Mouse (Mus musculus) spleen, postnatal 10 days (tissue): ENCODE results near the gene Foxj2.

Experiments used
- DNase-seq, 2 experiments: peaks; one replicate each; pipeline ENCODE4 v3.0.0; 2021 to 2022; ENCODE audit warnings: low spot score in 2 of 2

Foxj2 gene

DNA sequence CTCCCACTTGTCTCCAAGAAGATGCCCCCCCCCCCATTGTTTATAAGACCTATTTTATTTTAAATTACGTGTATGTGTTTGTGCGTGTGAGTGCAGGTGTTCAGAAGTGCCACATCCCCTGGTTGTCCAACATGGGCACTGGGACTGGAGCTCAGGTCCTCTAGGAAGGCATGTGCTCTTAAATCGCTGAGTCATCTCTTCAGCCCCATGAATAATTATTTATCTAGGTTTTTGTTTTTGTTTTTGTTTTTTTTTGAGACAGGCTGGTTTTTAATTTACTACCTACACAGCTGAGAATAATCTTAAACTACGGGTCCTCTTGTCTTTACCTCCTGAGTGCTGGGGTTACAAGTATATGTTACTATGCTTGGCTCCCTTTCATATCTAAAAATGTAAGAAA, 6.1 kb upstream of the Foxj2 start:
- no peak for DNase-seq

DNA sequence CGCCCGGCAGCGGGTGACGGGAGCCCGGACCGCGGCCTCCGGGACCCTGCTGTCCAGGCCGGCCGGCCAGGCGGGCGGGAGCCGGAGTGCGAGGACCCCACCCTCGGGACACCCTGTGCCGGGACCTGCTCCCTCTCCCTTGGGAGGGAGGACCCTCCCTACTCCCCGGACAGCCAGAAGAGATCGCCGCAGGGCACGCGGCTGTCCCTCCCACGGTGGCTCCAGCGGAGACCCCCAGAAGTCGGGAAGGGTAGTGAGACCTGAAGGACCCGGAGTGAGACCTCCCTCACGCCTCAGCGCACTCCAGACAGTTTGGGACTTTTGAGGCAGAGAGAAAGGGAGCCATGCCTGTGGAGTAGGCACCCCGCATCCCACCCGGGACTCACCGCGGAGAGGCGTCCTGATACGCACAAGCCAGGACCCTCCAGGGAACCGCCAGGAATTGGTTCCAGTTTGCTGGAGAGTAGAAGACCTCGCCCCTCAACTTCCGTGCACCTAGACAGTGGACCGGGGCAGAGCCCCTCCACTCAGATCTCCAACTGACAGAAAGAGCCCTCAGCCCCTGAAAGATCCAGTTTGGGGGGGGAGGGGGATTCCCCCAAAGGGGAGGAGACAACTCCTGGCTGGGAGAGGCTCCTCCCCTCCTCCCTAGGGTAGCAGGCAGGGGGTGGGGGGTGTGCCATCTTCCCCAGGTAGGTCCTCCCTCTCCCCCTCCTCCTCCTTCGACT, 521 bp downstream of the Foxj2 start:
- DNase-seq = peak; percentile 49 to 70

DNA sequence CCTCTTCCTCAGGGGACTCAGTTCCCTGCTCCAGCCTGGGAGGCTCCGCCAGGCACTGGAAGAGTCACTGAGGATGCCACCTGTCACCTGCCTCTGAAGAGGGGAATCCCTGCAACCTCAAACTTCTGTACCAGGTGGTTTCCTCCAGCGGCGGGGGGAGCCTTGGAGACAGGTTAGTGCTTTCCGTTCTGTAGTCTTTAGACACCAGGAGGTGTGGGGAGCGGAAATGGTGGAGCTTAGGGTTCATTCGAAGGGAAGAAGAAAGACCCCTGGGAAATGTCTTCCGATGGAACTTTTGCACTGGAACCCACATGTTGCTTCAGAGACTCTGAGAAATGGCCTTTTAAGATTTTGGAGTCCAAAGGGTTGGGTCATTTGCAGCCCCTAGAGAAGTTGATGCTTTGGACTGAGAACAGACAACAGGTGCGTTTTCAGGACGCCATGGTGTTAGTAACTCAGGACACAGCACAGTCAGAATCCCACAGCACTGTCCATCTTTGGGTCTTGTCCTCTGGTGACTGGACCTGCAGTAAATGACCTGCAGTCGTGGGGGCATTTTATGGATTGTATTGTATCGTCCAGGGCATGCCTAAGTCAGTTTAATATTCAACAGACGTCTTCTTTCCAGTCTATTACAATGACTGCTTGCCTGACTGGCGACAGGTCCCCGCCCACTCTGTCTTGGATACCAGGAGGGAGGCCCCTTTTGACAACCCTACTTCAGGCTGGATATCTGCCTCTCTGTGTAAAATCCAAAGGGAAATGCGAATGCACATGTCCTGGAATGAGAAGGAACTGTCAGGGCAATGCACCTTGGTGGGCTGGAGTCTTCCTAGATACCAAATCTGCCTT, 1.3 kb downstream of the Foxj2 start:
- DNase-seq = peak; percentile 33 to 59

DNA sequence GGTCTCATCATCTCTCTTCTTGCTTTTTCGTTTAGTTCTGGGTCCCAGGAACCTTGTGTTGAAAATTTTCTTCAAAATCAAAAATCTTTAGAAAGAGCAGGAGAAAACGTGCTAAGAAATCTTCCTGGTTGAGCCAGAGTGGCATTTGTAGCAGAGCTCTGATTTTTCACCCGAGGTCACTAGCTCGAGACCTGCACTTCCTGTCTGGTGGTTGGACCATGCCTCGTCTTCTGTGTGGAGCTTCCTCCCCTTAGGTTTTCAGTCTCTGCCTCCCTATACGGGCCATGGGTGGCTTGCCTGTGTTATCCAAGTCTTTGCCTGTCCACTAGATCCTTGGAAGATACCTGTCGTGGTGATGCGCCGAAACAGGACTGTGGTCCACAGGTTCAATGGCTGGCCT, 2.1 kb downstream of the Foxj2 start:
- DNase-seq = no peak

DNA sequence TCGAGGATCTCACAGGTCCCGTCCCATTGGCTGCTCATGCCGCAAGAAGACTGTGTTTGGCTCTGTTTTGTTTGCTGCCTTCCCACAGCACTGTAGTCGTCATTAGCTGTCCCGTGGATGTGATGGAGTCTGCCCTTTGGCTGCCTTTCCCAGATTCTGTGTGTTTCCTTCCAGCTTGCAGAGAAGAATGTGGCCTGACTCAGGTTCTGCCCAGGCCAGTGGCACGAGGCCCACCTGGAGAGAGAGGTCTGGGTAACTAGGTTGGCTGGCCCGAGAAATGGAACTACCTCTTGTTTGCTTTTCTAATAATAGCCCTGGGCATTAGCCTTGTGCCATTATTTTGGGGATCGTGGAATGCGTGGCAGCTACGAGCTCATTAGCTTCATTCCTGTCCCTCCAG, 4.4 kb downstream of the Foxj2 start:
- DNase-seq = no peak

DNA sequence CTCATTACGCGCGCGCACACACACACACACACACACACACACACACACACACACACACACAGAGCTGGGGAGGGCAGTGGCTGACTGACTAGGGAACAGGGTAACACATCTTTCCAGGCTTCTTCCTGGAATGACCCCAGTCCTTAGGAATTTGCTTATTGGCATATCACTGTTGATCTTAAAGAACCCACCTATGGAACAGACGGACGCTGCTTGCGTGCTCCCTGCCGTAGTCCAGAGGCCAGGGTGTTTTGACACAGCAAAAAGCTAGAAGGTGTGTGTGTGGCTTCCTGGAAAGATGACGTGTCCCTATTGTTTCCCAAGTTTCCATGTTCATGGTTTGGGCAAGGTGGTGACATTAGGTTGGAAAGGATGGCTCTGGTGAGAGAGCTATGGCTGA, 5.5 kb downstream of the Foxj2 start:
- DNase-seq = no peak

DNA sequence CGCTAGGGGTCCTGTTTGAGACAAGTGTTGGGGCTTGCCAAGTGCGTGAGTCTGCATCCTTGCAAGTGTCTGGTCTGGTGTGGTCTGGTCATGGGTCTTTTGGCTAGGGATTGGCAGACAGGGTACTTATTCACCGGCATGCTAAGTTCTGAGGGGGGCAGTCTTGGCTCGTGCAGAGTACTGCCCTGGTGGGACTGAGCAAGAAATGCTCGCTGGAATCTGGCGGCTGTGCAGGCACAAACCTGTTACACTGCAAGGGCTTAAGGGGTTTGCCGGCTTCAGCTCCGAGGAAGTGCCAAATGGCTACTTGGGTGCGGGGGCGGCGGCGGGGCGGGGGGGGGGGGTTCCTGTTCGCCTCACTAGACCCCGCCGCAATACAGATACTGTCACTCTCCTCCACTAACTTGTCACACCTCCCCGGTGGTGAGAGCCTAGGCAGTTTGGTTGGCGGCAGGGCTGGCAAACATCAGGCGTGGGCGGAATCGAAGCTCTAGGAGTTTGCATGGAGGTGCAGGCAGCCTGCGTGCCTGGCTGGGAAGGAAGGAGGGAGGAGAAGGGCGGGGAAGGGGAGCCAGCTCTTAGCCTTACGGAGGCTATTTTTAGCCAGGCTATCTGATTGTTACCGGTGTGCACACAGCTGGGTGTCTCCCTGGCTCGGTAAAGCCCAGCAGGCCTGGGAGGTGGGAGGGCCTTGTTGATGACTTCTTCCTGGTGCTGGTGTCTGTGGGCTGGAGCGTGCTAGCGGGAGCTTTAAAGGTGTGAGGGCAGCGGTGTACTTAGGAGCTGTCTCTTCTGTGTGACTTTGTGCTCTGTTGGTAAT, 6.4 kb downstream of the Foxj2 start:
- peak; percentile 42 to 63 for DNase-seq

DNA sequence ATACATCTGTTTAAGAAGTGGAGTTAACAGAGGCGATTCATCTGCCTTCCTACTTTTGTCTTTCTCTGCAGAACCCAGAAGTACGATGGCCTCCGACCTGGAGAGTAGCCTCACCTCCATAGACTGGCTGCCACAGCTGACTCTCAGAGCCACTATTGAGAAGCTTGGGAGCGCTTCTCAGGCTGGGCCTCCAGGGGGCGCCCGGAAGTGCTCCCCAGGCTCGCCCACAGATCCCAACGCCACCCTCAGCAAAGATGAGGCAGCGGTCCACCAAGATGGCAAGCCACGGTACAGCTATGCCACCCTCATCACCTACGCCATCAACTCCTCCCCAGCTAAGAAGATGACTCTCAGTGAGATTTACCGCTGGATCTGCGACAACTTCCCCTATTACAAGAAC, 8.4 kb downstream of the Foxj2 start:
- peak; percentile 39 to 68 for DNase-seq

DNA sequence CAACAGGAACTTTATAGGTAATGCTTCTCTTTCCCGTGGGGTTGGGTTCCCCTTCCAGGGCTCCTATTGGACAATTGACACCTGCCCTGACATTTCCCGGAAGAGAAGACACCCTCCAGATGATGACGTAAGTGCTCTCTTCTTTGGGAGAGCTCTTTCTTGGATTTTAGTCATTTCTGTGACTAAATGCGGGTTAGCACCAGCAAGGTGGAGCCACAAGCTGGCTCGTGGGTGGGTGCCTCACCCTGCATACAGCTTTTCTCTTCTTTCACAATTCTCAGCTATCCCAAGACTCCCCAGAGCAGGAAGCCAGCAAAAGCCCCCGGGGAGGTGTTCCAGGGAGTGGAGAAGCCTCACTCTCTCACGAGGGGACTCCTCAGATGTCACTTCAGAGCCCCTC, 13.2 kb downstream of the Foxj2 start:
- DNase-seq = no peak

DNA sequence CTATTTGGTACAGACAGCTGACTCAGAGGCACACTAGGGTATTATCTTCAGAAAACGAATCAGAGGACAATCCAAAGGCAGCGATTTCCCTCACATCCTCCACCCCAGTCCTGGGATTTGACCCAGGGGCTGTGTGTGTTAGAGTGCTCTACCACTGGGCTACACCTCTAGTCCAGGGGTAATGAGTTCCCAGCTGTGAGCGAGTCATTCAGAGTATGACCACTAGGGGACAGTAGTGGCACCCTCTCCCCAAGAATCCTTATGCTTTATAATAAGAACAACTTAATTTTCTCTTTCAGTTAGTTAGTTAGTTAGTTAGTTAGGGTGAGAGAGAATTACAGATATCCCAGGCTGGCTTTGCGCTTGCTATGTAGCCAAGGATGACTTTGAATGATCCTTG, 14.7 kb downstream of the Foxj2 start:
- peak; percentile 31 to 72 for DNase-seq

DNA sequence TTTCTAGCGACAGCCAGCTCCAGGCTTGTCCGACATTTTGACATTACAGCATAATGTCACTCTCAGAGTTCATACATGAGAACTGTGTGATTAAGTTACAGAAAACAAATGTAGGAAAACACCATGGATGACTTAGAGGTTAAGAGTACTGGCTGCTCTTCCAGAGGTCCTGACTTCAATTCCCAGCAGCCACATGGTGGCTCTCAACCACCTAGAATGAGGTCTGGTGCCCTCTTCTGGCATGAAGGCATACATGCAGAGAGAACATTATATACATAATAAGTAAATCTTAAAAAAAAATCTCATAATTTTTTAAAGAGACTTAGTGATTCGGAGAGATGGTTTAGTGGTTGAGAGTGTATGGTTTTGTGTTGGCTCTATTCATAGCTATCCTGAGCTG, 17.3 kb downstream of the Foxj2 start:
- DNase-seq = no peak

DNA sequence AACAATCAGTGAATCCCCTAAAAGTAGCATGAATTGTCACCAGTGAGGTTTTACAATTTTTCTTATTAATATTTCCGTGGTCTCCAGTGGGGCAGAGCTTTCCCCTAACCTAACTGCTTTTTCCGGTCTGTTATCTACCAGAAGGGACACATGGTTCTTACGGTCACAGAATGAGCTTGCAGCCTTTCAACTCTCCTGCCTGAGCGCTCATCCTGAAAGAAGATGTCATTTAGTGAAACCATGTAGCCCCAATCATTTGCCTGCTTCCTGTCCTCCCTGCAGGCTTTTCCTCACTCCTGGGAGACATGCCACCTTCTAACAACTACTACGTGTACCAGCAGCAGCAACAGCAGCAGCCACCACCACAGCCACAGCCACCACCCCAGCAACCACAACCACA, 17.8 kb downstream of the Foxj2 start:
- DNase-seq = no peak

DNA sequence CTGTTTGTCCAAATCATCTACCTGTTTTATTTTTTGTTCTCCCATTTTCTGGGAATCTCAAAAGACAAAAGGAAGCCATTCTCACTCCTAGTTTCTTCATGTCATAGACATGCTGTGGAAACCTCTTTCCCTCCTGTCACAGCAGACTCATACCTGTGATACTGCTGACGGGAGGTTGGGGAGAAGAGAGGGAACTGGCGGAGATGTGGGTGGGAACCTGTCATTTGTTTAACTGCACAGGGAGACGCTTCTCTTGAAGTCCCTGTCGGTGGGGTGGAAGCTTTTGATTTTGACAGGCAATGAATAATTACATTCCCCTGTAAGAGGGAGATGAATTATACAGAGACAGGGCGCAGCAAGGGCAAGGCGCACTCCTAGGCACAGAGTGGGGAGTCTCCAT, 24.0 kb downstream of the Foxj2 start:
- no peak for DNase-seq

DNA sequence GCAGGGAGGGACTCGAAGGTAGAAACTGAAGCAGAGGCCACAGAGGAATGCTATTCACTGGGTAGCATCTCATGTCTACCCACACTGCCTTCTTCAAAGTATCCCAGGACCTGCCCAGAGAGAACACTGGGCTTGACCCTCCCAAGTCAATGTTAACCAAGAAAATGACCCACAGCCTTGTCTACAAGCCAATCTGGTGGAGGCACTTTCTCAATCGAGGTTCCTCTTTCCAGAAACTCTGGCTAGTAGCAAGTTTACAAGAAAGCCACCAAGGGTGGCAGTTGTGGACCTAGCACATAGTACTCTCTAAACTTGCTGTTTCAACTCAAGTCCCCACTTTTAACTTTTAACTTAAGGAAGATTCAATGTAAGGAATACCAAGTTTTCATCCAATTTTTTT, 33.0 kb downstream of the Foxj2 start:
- no peak for DNase-seq

DNA sequence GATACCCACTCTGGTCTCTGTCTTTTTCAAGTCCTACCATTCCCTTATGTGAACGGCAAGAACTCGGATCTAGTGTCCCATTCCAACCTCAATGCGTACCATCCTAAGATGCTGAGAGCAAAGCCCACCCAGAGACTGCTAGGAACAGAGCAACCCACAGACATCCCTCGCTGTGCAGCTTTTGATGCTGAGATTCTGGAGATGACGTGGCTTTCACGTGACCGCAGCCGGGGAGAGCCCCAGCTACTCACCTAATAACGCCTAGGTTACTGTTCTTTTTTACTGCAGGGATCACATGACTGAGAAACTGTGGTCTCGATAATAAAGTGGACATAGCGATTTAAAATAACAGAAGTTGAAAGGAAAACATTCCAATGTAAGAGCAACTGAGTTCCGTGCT, 34.8 kb downstream of the Foxj2 start:
- DNase-seq = no peak

DNA sequence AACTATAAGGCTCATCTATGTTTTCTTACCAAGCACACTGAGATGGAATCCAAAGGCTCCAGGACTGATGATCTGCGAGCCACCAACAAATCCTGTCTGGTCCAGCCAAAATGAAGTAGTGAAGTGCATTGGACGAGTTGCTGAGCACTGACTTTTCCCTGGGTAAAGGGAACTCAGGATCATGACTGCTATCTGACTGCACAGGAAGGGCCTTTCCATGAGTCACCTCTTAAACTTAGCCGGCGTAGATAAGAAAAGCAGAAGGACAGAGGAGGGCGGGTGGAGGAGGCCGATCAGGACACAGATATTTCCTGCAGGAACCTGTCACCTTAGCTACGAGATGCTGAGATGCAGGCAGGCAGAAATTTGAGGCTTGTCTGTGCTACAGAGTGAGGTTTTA, 36.2 kb downstream of the Foxj2 start, which contains the start of gene C3ar1:
TSS of gene C3ar1 (minus strand) at position 207 of the 400 bp plus-strand sequence.
- no peak for DNase-seq

DNA sequence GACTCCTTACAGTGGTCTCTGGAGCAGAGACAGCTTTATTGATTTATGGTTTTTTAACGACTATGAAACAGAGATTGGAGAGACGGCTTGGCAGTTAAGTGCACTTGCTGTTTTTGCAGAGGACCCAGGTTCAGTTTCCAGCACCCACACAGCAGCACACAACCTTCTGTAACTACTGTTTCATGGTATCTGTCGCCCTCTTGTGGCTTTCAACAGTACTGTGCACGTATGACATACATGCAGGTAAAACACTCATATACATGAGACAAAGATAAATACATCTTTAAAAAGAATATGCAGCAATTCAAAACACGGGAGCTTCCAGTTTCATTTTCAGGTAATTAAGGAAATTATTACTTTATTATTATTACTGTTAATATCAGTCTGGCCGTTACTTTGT, 42.7 kb downstream of the Foxj2 start:
- no peak for DNase-seq

DNA sequence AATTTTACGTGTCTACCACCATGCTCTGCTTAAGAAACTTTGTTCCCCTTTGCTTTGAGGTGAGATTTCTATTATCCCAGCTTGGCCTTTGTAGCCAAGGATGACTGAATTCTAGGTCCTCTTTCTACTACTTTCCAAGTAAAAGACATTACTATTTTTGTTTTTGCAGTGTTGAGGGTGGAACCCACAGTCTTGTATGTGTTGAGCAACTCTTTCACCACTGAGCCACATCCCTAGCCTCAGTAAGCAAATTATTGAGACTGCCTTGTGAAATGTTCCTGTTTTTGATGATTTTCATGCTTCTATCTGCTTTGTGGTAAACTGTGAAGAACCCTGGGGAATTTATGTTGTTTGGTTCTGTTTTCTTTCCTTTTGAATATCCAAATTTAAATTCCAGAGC, 43.2 kb downstream of the Foxj2 start:
- no peak for DNase-seq

DNA sequence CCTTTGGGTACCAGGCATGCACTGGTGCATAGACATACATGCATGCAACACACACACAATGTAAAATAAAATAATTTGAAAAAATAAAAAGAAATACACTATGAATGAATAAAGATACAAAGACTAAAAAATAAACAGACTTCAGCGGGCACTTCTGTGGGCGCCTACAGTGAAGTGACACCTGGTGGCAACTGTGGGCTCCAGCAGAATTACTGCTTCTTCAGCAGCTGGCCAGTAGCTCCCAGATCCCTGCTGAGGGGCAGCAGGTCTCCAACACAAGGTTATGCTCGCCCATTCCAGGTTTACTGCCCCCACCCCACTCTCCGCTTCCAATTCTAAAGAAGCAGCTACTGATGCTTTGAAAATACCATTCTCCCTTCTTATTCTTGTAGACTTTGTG, 48.2 kb downstream of the Foxj2 start:
- peak in 1 of 2 experiments; percentile 37 for DNase-seq

DNA sequence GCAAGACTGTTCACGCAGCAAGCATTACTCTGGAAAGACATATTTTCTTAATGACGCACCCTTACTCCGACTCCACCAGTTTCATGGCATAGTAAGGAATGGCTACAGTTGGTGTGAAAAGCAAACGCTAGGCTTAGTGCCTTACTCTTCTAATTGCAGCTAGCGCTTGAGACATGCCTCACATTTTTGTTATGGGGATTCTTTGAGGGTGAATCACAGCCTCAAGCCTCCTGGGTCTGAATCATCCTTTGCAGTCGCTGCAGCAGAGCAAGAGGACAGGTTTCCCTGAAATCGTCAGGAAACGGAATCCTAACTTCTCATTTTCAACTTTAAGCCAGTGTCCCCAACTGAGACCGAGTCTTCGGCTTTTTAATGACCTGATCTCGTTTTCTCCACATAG, 50.1 kb downstream of the Foxj2 start:
- no peak for DNase-seq

DNA sequence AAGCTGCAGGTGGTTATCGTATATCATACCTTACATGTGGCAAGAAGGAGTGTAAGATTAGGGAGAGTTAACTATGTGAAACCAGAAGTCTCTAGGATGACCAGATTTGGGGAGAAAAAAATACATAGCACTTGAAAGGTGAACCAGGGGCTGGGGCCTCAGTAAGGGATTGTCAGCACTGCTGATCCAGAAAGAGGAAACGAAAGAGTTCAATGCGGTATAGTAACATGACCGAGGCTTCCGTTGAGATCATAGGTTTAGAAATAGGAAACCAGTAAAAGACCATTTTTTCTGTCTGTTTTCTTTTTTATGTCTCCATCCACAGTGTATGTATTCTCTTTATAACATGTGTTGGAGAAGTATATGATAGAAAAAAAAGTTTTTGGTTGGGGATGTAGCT, 53.1 kb downstream of the Foxj2 start:
- peak in 1 of 2 experiments; percentile 37 for DNase-seq
